Mouse (Mus musculus) bone marrow, adult 2 months (tissue): ENCODE measurements around the gene Ssrp1.

Experiments used
- CTCF ChIP-seq: fragments of 200-500 bp; IDR thresholded peaks from 2 replicates; pipeline ENCODE4 v1.5.1; 2011; ENCODE audit warnings: low read length, control low read depth; ENCODE audit not compliant: control insufficient read depth, insufficient read depth
- POLR2A ChIP-seq: fragments of 200-500 bp; IDR thresholded peaks from 2 replicates; pipeline ENCODE4 v1.6.1; 2011; ENCODE audit warnings: low read depth, mild to moderate bottlenecking, control low read depth, low read length, borderline replicate concordance; ENCODE audit not compliant: control insufficient read depth

DNA sequence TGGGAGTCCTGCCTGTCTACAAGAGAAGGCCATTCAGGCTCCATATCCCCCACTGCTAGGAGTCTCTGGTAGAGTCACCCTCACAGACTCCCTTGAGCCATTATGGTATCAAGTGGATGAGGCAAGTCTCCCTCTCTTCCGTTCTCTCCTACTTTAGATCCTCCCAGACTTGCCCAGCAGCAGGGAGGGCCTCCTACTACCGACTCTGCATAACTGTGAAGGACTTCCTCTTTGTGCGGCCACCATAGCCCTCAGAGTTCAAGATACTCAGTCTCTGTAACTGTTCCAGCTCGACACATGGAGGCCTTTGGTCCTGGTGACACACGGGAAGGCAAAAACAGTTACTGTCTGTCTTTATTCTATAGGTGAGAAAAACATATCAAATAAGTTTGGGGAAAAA, 9.8 kb upstream of the Ssrp1 start:
- TF ChIP-seq CTCF (no peak), POLR2A (no peak)
